Mouse (Mus musculus) hematopoietic multipotent progenitor cell, adult 10-12 weeks (in vitro differentiated cells): Measurements from ENCODE around the gene Pappa2. TPM values are rescaled to one million over a fixed set of nuclear protein-coding genes. Genes with fewer than 3 reads are reported as not detected.

Source experiments
- polyA plus RNA-seq: library from polyadenylated mRNA; stranded (reverse); fragments of >175 nt; gene quantifications from 2 replicates; pipeline ENCODE4 v1.2.3, GENCODE M21; 2012; ENCODE audit warnings: low replicate concordance

Pappa2 gene
- polyA plus RNA-seq = not detected in 2 replicates

GRCm38 (mm10) chr1:158980390-158980789, at the start of gene Pappa2:
Gene Pappa2, minus strand, starts transcription at chr1:158980490.

